Mouse (Mus musculus) olfactory bulb, adult 2 months (tissue): Measurements from ENCODE around the gene Plekhg1.

ENCODE experiments used
- CTCF ChIP-seq: fragments of 200-500 bp; IDR thresholded peaks from 2 replicates; pipeline ENCODE4 v1.5.1; 2012; ENCODE audit warnings: low read depth, mild to moderate bottlenecking, low read length, moderate library complexity; ENCODE audit not compliant: insufficient read depth
- POLR2A ChIP-seq: fragments of 200-500 bp; IDR thresholded peaks from 2 replicates; pipeline ENCODE4 v1.6.1; 2012; ENCODE audit warnings: mild to moderate bottlenecking, low read depth, low read length, moderate library complexity; ENCODE audit not compliant: insufficient read depth

- TF ChIP-seq CTCF, result no peak
- TF ChIP-seq POLR2A, result no peak
Measured at GRCm38 (mm10) chr10:3818940-3819701, 79.0 kb downstream of the Plekhg1 start.
